Mouse (Mus musculus): ENCODE data around the gene Apoa2. TPM values are rescaled to one million over a fixed set of nuclear protein-coding genes. Genes with fewer than 3 reads are reported as not detected.
"Not testable (repeated sequence)": the region's sequence is repeated elsewhere in the genome, so short reads cannot be mapped to it uniquely, and the experiment has no call there.

Gene Apoa2
- total and polyA plus RNA-seq, 2 experiments from 2014 or later: 2.0 to 2.7 TPM

DNA sequence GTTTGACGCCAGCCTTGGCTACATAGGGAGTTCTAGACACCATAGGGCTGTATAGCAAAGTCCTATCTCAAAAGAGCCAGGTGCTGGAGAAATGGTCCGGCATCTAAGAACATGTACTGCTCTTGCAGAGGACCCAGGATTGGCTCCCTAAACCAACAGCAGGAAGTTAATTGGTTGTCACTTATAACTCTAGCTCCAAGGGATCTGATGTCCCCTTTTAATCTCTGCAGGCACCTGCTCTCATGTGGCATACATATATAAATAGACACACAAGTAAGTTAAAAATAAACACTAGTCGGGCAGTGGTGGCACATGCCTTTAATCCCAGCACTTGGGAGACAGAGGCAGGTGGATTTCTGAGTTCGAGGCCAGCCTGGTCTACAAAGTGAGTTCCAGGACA is 10.9 kb downstream of the Apoa2 start:
- H3K36me3 ChIP-seq (ENCODE audit: insufficient read depth): peaks cover 70% of the 10 kb centered on the region
- WGBS: 85% methylated on average over 4 of the region's 4 CpGs
- TF ChIP-seq CTCF (IDR thresholded peaks at IDR 0.05; ENCODE audit: low read depth): no peak

GRCm38 (mm10) chr1:171237438-171237837 is 12.6 kb downstream of the Apoa2 start:
- DNase-seq (no peak), ATAC-seq (no peak)
- Histone ChIP-seq H3K4me1 (ENCODE audit: insufficient read depth) (no peaks in the 10 kb centered on the region), H3K9ac (no peak overlapping the region), H3K36me3 (ENCODE audit: insufficient read depth) (peaks cover 82% of the 10 kb centered on the region), H3K9me3 (ENCODE audit: low read length) (no peaks in the 10 kb centered on the region), H3K4me3 (ENCODE audit: low read depth, low read length) (no peak overlapping the region), H3K4me2 (ENCODE audit: low read depth) (no peak overlapping the region), H3K27ac (ENCODE audit: low read depth, low read length) (no peak overlapping the region), H3K27me3 (ENCODE audit: insufficient read depth, low read length) (no peaks in the 10 kb centered on the region)
- 90% methylated on average over 6 of the region's 6 CpGs for WGBS
- TF ChIP-seq CTCF (IDR thresholded peaks at IDR 0.05; ENCODE audit: low read depth): no peak

More for the DNA sequence above, 10.9 kb downstream of the Apoa2 start:
- no peaks in the 10 kb centered on the region for H3K4me1 ChIP-seq (ENCODE audit: insufficient read depth)
- DNase-seq (no peak), ATAC-seq (no peak)
- no peak overlapping the region for H3K27ac ChIP-seq (ENCODE audit: low read depth, low read length)
- H3K4me3 ChIP-seq (ENCODE audit: low read depth, low read length): no peak overlapping the region
- H3K9me3 ChIP-seq (ENCODE audit: low read length): no peaks in the 10 kb centered on the region
- no peak overlapping the region for H3K4me2 ChIP-seq (ENCODE audit: low read depth)
- H3K27me3 ChIP-seq (ENCODE audit: insufficient read depth, low read length): no peaks in the 10 kb centered on the region
- H3K9ac ChIP-seq: no peak overlapping the region

- no peaks in the 10 kb centered on the region for H3K9me3 ChIP-seq (ENCODE audit: low read length)
- no peak overlapping the region for H3K4me2 ChIP-seq (ENCODE audit: low read depth)
- no peaks in the 10 kb centered on the region for H3K27me3 ChIP-seq (ENCODE audit: insufficient read depth, low read length)
- H3K9ac ChIP-seq: no peak overlapping the region
- H3K4me1 ChIP-seq (ENCODE audit: insufficient read depth): no peaks in the 10 kb centered on the region
- peak; percentile 76 for TF ChIP-seq CTCF (IDR thresholded peaks at IDR 0.05; ENCODE audit: low read depth)
- 74% methylated on average over 14 of the region's 14 CpGs for WGBS
- H3K27ac ChIP-seq (ENCODE audit: low read depth, low read length): no peak overlapping the region
- DNase-seq: peak; percentile 52
- no peak for ATAC-seq
- H3K4me3 ChIP-seq (ENCODE audit: low read depth, low read length): no peak overlapping the region
- peaks cover 87% of the 10 kb centered on the region for H3K36me3 ChIP-seq (ENCODE audit: insufficient read depth)
These were observed 13.6 kb downstream of the Apoa2 start for GRCm38 (mm10) chr1:171238463-171238862.

GRCm38 (mm10) chr1:171239992-171240744 is 15.3 kb downstream of the Apoa2 start:
- no peak overlapping the region for H3K4me3 ChIP-seq (ENCODE audit: low read depth, low read length)
- DNase-seq (no peak), ATAC-seq (no peak)
- no peak for TF ChIP-seq CTCF (IDR thresholded peaks at IDR 0.05; ENCODE audit: low read depth)
- H3K27me3 ChIP-seq (ENCODE audit: insufficient read depth, low read length): no peaks in the 10 kb centered on the region
- peaks cover 70% of the 10 kb centered on the region for H3K36me3 ChIP-seq (ENCODE audit: insufficient read depth)
- H3K4me1 ChIP-seq (ENCODE audit: insufficient read depth): no peaks in the 10 kb centered on the region
- no peak overlapping the region for H3K27ac ChIP-seq (ENCODE audit: low read depth, low read length)
- H3K4me2 ChIP-seq (ENCODE audit: low read depth): no peak overlapping the region
- H3K9ac ChIP-seq: no peak overlapping the region
- 83% methylated on average over 15 of the region's 15 CpGs for WGBS
- H3K9me3 ChIP-seq (ENCODE audit: low read length): no peaks in the 10 kb centered on the region

GRCm38 (mm10) chr1:171240911-171241310 is 16.1 kb downstream of the Apoa2 start:
- no peak for TF ChIP-seq CTCF (IDR thresholded peaks at IDR 0.05; ENCODE audit: low read depth)
- Histone ChIP-seq H3K4me1 (ENCODE audit: insufficient read depth) (no peaks in the 10 kb centered on the region), H3K9ac (no peak overlapping the region), H3K27me3 (ENCODE audit: insufficient read depth, low read length) (no peaks in the 10 kb centered on the region), H3K36me3 (ENCODE audit: insufficient read depth) (peaks cover 63% of the 10 kb centered on the region), H3K9me3 (ENCODE audit: low read length) (no peaks in the 10 kb centered on the region), H3K4me3 (ENCODE audit: low read depth, low read length) (no peak overlapping the region), H3K27ac (ENCODE audit: low read depth, low read length) (no peak overlapping the region), H3K4me2 (ENCODE audit: low read depth) (no peak overlapping the region)
- DNase-seq (no peak), ATAC-seq (no peak)
- 95% methylated on average over 10 of the region's 10 CpGs for WGBS

DNA sequence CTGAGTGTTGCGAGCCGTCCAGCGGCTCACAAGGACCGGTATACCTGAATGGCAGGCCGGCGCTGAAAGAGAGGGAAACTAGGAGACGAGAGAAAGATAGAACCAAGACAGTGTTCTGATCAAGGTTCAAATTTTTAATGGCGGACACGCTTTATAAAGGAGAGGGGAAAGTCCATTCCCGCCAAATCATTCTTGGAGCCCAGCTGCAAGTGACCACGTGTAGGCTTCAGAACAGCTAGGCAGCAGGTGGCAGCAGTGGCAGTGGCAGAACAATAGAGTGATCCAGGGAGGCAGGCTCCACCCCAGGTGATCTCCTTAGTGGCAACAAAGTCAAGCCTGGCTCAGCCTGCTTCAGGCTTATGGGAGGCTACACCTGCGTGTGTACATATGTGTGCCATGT is 17.1 kb downstream of the Apoa2 start:
- 81% methylated on average over 12 of the region's 12 CpGs for WGBS
- not testable (repeated sequence) for ATAC-seq

GRCm38 (mm10) chr1:171245353-171245752 is 20.5 kb downstream of the Apoa2 start:
- Histone ChIP-seq H3K4me1 (ENCODE audit: insufficient read depth) (0 out of 2 replicates have a peak, but pooled peaks cover 2% of the 10 kb centered on the region), H3K36me3 (ENCODE audit: insufficient read depth) (peaks cover 23% of the 10 kb centered on the region), H3K27me3 (ENCODE audit: insufficient read depth, low read length) (no peaks in the 10 kb centered on the region), H3K27ac (ENCODE audit: low read depth, low read length) (no peak overlapping the region), H3K9me3 (ENCODE audit: low read length) (no peaks in the 10 kb centered on the region), H3K9ac (no peak overlapping the region), H3K4me3 (ENCODE audit: low read depth, low read length) (no peak overlapping the region), H3K4me2 (ENCODE audit: low read depth) (no peak overlapping the region)
- 94% methylated on average over 8 of the region's 8 CpGs for WGBS
- no peak for ATAC-seq
- no peak for TF ChIP-seq CTCF (IDR thresholded peaks at IDR 0.05; ENCODE audit: low read depth)
- DNase-seq: no peak

More for the DNA sequence above, 17.1 kb downstream of the Apoa2 start:
- H3K4me3 ChIP-seq (ENCODE audit: low read depth, low read length); H3K4me2 ChIP-seq (ENCODE audit: low read depth); H3K9ac ChIP-seq; DNase-seq; H3K27me3 ChIP-seq (ENCODE audit: insufficient read depth, low read length); H3K9me3 ChIP-seq (ENCODE audit: low read length); H3K27ac ChIP-seq (ENCODE audit: low read depth, low read length); H3K4me1 ChIP-seq (ENCODE audit: insufficient read depth): not testable (repeated sequence)
- H3K36me3 ChIP-seq (ENCODE audit: insufficient read depth): peaks cover 55% of the 10 kb centered on the region

Data from forebrain, postnatal 0 days (tissue).